Mouse (Mus musculus) E14TG2a.4 (cell line): ENCODE results near the gene Tceal3.
"Not testable (repeated sequence)": the region's sequence is repeated elsewhere in the genome, so short reads cannot be mapped to it uniquely, and the experiment has no call there.

Source experiments
- H3K27me3 ChIP-seq: 2 replicates; pipeline ENCODE4 v1.6.1; 2014; ENCODE audit warnings: low read length, control low read depth; ENCODE audit not compliant: insufficient read depth
- H3K36me3 ChIP-seq: 2 replicates; pipeline ENCODE4 v1.6.1; 2014; ENCODE audit warnings: low read length, control low read depth; ENCODE audit not compliant: insufficient read depth
- H3K4me1 ChIP-seq: replicated peaks from 2 replicates; pipeline ENCODE4 v1.6.1; 2014; ENCODE audit warnings: low read depth, low read length, control low read depth
- H3K4me3 ChIP-seq: replicated peaks from 2 replicates; pipeline ENCODE4 v1.5.1; 2014; ENCODE audit warnings: mild to moderate bottlenecking, low read length
- H3K9me3 ChIP-seq: 2 replicates; pipeline ENCODE4 v1.6.1; 2014; ENCODE audit warnings: low read length, control low read depth
- CTCF ChIP-seq: conservative IDR thresholded peaks from 2 replicates; pipeline ENCODE4 v1.5.1; 2014; ENCODE audit warnings: low read length
- NANOG ChIP-seq: IDR thresholded peaks from 2 replicates; pipeline ENCODE4 v1.6.1; 2014; ENCODE audit warnings: borderline replicate concordance, low read length, mixed read lengths
- POU5F1 ChIP-seq: IDR thresholded peaks from 2 replicates; pipeline ENCODE4 v1.6.1; 2014; ENCODE audit warnings: low read length, borderline replicate concordance

Tceal3 gene

GRCm38 (mm10) chrX:136692294-136692675 lies 101.6 kb downstream of the Tceal3 start:
- Histone ChIP-seq H3K4me3 (no peak overlapping the region), H3K9me3 (peaks cover 7% of the 10 kb centered on the region), H3K36me3 (no peaks in the 10 kb centered on the region), H3K4me1 (no peaks in the 10 kb centered on the region), H3K27me3 (no peaks in the 10 kb centered on the region)
- TF ChIP-seq NANOG = no peak
- TF ChIP-seq POU5F1 = no peak
- TF ChIP-seq CTCF = no peak

GRCm38 (mm10) chrX:136693196-136693595 lies 102.6 kb downstream of the Tceal3 start:
- no peak for TF ChIP-seq POU5F1
- no peak for TF ChIP-seq NANOG
- TF ChIP-seq CTCF = no peak
- no peaks in the 10 kb centered on the region for H3K36me3 ChIP-seq
- H3K27me3 ChIP-seq = no peaks in the 10 kb centered on the region
- H3K9me3 ChIP-seq = peaks cover 2% of the 10 kb centered on the region
- H3K4me1 ChIP-seq = no peaks in the 10 kb centered on the region
- H3K4me3 ChIP-seq = no peak overlapping the region

GRCm38 (mm10) chrX:136707446-136708167 lies 117.0 kb downstream of the Tceal3 start, which contains the start of gene Tceal1:
TSS of gene Tceal1 (plus strand) at chrX:136707982.
- Histone ChIP-seq H3K27me3 (no peaks in the 10 kb centered on the region), H3K9me3 (no peaks in the 10 kb centered on the region), H3K4me1 (no peaks in the 10 kb centered on the region), H3K36me3 (no peaks in the 10 kb centered on the region), H3K4me3 (peak within 1 kb of the TSS; percentile 75)
- TF ChIP-seq NANOG (no peak), CTCF (no peak), POU5F1 (no peak)

GRCm38 (mm10) chrX:136708168-136708681 lies 117.6 kb downstream of the Tceal3 start:
- Histone ChIP-seq H3K27me3 (no peaks in the 10 kb centered on the region), H3K4me3 (peak overlapping the region; percentile 75), H3K9me3 (no peaks in the 10 kb centered on the region), H3K4me1 (no peaks in the 10 kb centered on the region), H3K36me3 (no peaks in the 10 kb centered on the region)
- TF ChIP-seq CTCF (no peak), POU5F1 (no peak), NANOG (no peak)

- no peaks in the 10 kb centered on the region for H3K9me3 ChIP-seq
- no peaks in the 10 kb centered on the region for H3K36me3 ChIP-seq
- H3K27me3 ChIP-seq = no peaks in the 10 kb centered on the region
- H3K4me3 ChIP-seq = peak overlapping the region; percentile 75
- H3K4me1 ChIP-seq = no peaks in the 10 kb centered on the region
- TF ChIP-seq POU5F1 = no peak
- no peak for TF ChIP-seq CTCF
- TF ChIP-seq NANOG = no peak
Observed at GRCm38 (mm10) chrX:136708782-136709181, 118.1 kb downstream of the Tceal3 start.

GRCm38 (mm10) chrX:136714742-136715474 lies 124.3 kb downstream of the Tceal3 start:
- H3K9me3 ChIP-seq, H3K4me1 ChIP-seq, H3K27me3 ChIP-seq, H3K36me3 ChIP-seq, H3K4me3 ChIP-seq: not testable (repeated sequence)
